Mouse (Mus musculus) megakaryocyte, embryonic 14.5 days (primary cell): ENCODE results near the gene Hnrnpm. TPM values are rescaled to one million over a fixed set of nuclear protein-coding genes. Genes with fewer than 3 reads are reported as not detected.
"Not testable (repeated sequence)": the region's sequence is repeated elsewhere in the genome, so short reads cannot be mapped to it uniquely, and the experiment has no call there.

ENCODE experiments used
- H3K27me3 ChIP-seq: replicated peaks from 2 replicates; pipeline ENCODE3; 2012; ENCODE audit warnings: inconsistent platforms
- H3K36me3 ChIP-seq: replicated peaks from 2 replicates; pipeline ENCODE3; 2012; ENCODE audit warnings: low read length, inconsistent platforms, mixed read lengths
- H3K4me1 ChIP-seq: 2 replicates; pipeline ENCODE4 v1.6.1; 2012; ENCODE audit warnings: inconsistent platforms
- H3K4me3 ChIP-seq: replicated peaks from 2 replicates; pipeline ENCODE3; 2012; ENCODE audit warnings: moderate library complexity, mild to moderate bottlenecking, inconsistent platforms
- H3K9me3 ChIP-seq: 2 replicates; pipeline ENCODE4 v1.6.1; 2012; ENCODE audit warnings: inconsistent platforms
- FLI1 ChIP-seq: IDR thresholded peaks from 2 replicates; pipeline ENCODE4 v1.6.1; 2012; ENCODE audit warnings: low read length, inconsistent platforms, mixed read lengths
- GATA1 ChIP-seq: IDR thresholded peaks from 3 replicates; pipeline ENCODE4 v1.6.1; 2012; ENCODE audit warnings: mixed read lengths, low read length, inconsistent platforms, borderline replicate concordance
- polyA plus RNA-seq: library from polyadenylated mRNA; stranded (reverse); fragments of >175 nt; gene quantifications from 2 replicates; pipeline ENCODE4 v1.2.3, GENCODE M21; 2012; ENCODE audit warnings: low replicate concordance; ENCODE audit not compliant: insufficient read depth

Gene Hnrnpm
- 70.4 and 414 TPM in 2 replicates for polyA plus RNA-seq

DNA sequence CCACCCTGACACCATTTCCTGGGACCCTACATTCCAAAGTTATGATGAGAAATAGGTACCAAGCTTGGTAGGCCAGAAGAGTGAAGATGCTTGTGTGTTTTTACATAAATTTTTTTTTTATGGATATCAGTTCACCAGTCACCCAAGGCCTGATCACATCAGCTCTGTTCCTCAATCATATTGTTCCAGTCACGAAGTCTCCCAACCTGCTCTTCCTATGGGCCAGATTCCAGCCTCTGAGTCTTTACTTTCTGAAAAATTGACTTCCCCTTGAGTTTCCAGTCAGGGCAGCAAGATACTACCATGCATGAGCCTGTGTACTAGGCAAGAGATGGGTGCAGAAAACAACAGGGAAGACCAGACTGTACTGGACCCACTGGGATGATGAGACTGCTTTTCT lies at the start of gene Hnrnpm:
Gene Hnrnpm (minus strand): TSS at position 101 of the 400 bp plus-strand sequence.
- Histone ChIP-seq H3K9me3 (no peaks in the 10 kb centered on the region), H3K4me3 (peak within 1 kb of the TSS; percentile 93), H3K27me3 (no peaks in the 10 kb centered on the region), H3K36me3 (peaks cover 61% of the 10 kb centered on the region), H3K4me1 (peaks cover 40% of the 10 kb centered on the region)
- TF ChIP-seq FLI1 (no peak), GATA1 (no peak)

DNA sequence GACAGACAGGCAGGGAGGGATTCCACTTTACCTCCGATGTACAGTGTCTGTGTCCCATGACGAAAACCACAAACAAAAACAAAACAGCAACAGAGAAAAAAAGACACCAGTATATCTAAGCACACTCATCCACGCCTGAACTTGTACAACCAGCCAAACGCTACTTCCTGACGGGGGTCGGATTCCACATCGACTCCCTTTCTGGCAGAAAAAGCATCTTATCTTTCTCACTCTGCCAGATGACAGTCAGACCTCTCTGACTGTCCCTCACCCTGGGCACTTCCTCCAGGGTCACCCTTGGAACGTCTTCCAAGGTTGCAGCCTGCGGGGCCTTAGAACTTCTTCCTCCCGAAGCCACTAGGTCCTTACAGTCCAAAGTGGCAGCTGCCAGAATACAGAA lies 46.9 kb upstream of the Hnrnpm start:
- H3K27me3 ChIP-seq, H3K4me3 ChIP-seq, H3K36me3 ChIP-seq, H3K9me3 ChIP-seq, H3K4me1 ChIP-seq: not testable (repeated sequence)

- not testable (repeated sequence) for H3K4me3 ChIP-seq, H3K4me1 ChIP-seq, H3K27me3 ChIP-seq, H3K9me3 ChIP-seq, H3K36me3 ChIP-seq
Observed at GRCm38 (mm10) chr17:33732556-33733083, 46.0 kb upstream of the Hnrnpm start.

DNA sequence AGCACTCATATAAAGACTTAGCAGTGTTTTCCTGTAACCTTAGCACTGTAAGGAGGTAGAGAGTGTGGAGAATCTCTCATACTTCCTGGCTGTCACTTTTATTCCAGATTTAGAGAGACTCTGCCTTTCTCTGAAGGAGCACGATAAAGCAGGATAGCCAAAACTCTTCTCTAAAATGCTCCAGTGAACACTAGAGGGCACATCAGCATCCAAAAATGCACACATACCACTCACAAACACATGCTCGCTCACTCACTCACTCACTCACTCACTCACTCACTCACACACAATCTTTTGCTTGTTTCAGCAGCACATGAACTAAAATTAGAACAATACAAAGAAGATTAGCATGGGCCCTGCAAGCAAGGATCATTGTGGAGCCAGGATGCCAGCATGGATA lies 42.6 kb upstream of the Hnrnpm start:
- H3K4me1 ChIP-seq, result peaks cover 8% of the 10 kb centered on the region
- H3K9me3 ChIP-seq, result peaks cover 5% of the 10 kb centered on the region
- peaks cover 4% of the 10 kb centered on the region for H3K27me3 ChIP-seq
- no peak for TF ChIP-seq FLI1
- no peak for TF ChIP-seq GATA1
- no peak overlapping the region for H3K4me3 ChIP-seq
- no peaks in the 10 kb centered on the region for H3K36me3 ChIP-seq

- Histone ChIP-seq H3K27me3 (peaks cover 4% of the 10 kb centered on the region), H3K36me3 (no peaks in the 10 kb centered on the region), H3K4me1 (peaks cover 8% of the 10 kb centered on the region)
Observed at GRCm38 (mm10) chr17:33728396-33728795, 41.7 kb upstream of the Hnrnpm start.

DNA sequence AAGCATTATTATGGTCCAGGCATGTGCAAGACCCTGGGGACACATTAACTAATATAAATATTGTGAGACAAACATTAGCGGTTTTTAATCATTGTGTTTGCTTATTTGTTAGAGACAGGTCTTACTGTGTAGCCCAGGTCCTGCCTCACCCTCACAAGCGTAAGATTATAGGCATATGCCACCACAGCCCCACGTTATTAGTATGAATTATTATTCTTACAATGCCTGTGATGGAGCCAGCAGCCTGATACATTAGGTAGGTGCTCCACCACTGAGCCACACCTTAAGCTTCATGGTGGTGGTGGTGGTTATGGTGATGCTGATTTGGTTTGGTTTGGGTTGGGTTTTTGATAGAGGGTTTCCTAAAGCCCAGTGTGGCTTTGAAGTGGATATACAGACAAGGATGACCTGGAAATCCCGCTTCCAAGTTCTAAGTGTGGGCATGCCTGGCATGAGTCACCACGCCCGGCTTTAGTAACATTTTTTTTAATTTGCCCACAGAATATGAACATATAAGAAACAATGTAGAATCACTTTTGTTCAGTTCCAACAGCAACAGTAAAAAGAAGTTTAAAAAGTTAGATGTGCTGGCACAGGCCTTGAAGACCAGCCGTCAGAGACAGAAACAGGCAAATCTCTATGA lies 33.2 kb upstream of the Hnrnpm start:
- Histone ChIP-seq H3K36me3 (peaks cover 24% of the 10 kb centered on the region), H3K9me3 (no peaks in the 10 kb centered on the region), H3K4me3 (no peak overlapping the region), H3K27me3 (no peaks in the 10 kb centered on the region), H3K4me1 (peaks cover 39% of the 10 kb centered on the region)
- no peak for TF ChIP-seq GATA1
- no peak for TF ChIP-seq FLI1

More at GRCm38 (mm10) chr17:33728396-33728795, 41.7 kb upstream of the Hnrnpm start:
- H3K9me3 ChIP-seq, result peaks cover 5% of the 10 kb centered on the region
- TF ChIP-seq GATA1 (no peak), FLI1 (no peak)
- H3K4me3 ChIP-seq, result no peak overlapping the region

DNA sequence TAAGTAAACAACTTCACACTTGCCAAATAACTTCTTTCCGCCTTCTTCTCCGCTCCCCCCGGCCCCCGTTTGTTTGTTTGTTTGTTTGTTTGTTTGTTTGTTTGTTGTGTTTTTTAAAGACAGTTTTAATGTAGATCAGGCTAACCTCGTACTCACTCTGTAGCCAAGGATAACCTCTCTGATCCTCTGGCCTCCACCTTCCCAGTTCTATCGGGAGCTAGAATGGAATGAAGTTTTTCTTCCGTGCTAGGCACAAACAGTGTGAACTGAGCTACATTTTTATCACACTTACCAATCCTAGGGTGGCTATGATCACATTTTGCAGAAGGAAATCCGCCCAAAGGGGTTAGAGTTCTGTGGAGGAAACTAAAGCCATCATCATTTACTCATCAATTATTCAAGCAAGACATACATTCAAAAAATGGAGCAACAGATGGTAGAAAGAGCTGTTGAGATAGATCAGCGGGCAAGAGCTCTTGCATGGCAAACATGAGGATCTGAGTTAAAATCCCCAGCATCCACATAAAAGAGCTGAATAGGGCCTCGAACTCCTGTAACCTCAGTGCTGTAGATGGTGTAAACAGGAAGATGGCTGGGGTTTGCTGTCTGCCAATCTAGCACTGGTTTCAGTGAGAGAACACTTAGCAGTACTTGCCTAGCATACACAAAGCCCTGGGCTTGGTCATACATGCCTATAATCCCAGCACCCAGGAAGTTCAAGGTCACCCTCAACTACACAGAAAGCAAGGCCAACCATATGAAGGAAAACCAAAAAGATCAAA lies 32.5 kb upstream of the Hnrnpm start:
- peak overlapping the region; percentile 95 for H3K4me3 ChIP-seq
- peaks cover 32% of the 10 kb centered on the region for H3K36me3 ChIP-seq
- H3K27me3 ChIP-seq, result no peaks in the 10 kb centered on the region
- no peaks in the 10 kb centered on the region for H3K9me3 ChIP-seq
- peaks cover 46% of the 10 kb centered on the region for H3K4me1 ChIP-seq
- TF ChIP-seq FLI1 (no peak), GATA1 (no peak)

DNA sequence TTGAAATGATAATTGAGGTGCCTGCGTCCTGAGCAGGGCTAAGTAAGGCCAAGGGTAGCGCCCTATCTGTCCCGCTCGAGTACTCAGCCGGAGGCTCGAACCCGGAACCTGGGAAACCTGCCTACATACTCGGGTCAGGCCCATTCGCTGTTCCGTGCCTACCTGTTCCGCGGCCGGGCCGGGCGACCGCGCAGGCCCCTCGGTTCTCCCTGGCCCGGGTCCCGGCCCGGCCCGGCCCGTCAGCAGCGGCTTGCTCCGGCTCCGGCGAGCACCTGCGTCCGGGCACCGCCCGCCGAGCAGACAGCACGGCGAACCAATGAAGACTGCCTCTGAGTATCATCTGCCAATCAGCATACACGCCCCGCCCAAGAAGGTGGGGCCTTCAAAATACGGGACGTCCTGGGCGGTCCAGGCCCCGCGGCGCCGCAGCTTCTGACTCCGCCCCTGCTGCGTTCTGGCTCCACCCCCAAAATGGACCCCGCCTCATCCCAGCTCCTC lies 31.8 kb upstream of the Hnrnpm start, which contains the start of gene March2:
Gene March2 (minus strand): TSS at position 287 of the 498 bp plus-strand sequence.
- H3K36me3 ChIP-seq, result peaks cover 35% of the 10 kb centered on the region
- H3K9me3 ChIP-seq, result no peaks in the 10 kb centered on the region
- H3K27me3 ChIP-seq, result no peaks in the 10 kb centered on the region
- peaks cover 51% of the 10 kb centered on the region for H3K4me1 ChIP-seq
- TF ChIP-seq FLI1, result no peak
- TF ChIP-seq GATA1, result no peak
- peak within 1 kb of the TSS; percentile 95 for H3K4me3 ChIP-seq

DNA sequence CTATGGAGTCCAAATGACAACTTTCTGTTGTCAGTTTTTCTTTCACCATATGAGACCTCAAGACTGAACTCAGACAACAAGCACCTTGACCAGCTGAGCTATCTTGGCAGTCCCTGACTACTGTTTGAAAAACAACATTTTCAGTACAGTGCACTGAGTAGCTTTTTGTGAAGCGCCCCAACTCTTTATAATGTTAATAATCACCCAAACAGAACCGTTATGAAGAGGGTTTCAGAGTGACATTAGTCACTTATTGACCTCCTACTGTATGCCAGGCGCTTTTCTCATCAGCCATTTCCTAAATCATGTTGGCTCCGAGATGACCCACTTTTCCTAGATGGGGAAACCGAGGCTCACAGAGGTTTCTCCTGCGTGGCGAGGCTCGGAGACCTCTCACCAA lies 31.3 kb upstream of the Hnrnpm start:
- peak overlapping the region; percentile 95 for H3K4me3 ChIP-seq
- no peaks in the 10 kb centered on the region for H3K27me3 ChIP-seq
- TF ChIP-seq FLI1 (no peak), GATA1 (no peak)
- peaks cover 39% of the 10 kb centered on the region for H3K36me3 ChIP-seq
- H3K4me1 ChIP-seq, result peaks cover 55% of the 10 kb centered on the region
- no peaks in the 10 kb centered on the region for H3K9me3 ChIP-seq

DNA sequence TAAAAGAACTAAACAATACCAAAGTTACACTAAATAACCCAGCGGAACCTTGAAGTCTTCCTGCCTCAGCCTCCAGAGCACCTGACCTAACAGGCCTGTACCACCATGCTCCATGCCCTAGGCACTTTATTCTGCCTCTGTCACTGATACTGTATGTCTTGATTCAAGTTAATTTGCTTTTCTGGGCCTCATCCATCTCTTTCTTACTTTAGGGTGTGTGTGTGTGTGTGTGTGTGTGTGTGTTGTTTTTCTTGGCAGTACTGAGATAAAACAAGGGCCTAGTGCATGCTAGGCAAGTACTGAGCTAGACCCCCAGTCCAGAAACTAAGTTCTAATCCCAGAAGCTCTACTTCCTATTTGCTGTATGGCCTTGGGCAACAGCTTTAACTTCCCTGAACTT lies 30.6 kb upstream of the Hnrnpm start:
- Histone ChIP-seq H3K9me3 (no peaks in the 10 kb centered on the region), H3K4me1 (peaks cover 63% of the 10 kb centered on the region), H3K4me3 (peak overlapping the region; percentile 91), H3K27me3 (no peaks in the 10 kb centered on the region), H3K36me3 (peaks cover 46% of the 10 kb centered on the region)
- no peak for TF ChIP-seq FLI1
- TF ChIP-seq GATA1, result no peak
